Mouse (Mus musculus): ENCODE measurements around the gene Sptbn4. TPM values are rescaled to one million over a fixed set of nuclear protein-coding genes. Genes with fewer than 3 reads are reported as not detected.

Gene Sptbn4
- polyA plus RNA-seq, 1 experiment from 2014 or later, result 0.51 TPM

GRCm38 (mm10) chr7:27384134-27384533 lies 63.4 kb downstream of the Sptbn4 start:
- no peak for TF ChIP-seq CTCF (IDR thresholded peaks at IDR 0.05; ENCODE audit: low read depth)
- H3K27me3 ChIP-seq (ENCODE audit: insufficient read depth, low read length), result 0 out of 2 replicates have a peak, but pooled peaks cover 4% of the 10 kb centered on the region
- H3K36me3 ChIP-seq (ENCODE audit: insufficient read depth), result no peaks in the 10 kb centered on the region
- H3K4me1 ChIP-seq (ENCODE audit: insufficient read depth), result no peaks in the 10 kb centered on the region
- no peaks in the 10 kb centered on the region for H3K9me3 ChIP-seq (ENCODE audit: low read depth, low read length)
- ATAC-seq (ENCODE audit: insufficient read depth) (no peak), DNase-seq (no peak)
- no peak overlapping the region for H3K9ac ChIP-seq
- 74% methylated on average over 5 of the region's 5 CpGs for WGBS
- H3K27ac ChIP-seq (ENCODE audit: low read depth), result no peak overlapping the region
- no peak overlapping the region for H3K4me3 ChIP-seq (ENCODE audit: low read depth, low read length)
- no peak overlapping the region for H3K4me2 ChIP-seq

- ATAC-seq (ENCODE audit: insufficient read depth) (no peak), DNase-seq (no peak)
- H3K9me3 ChIP-seq (ENCODE audit: low read depth, low read length), result no peaks in the 10 kb centered on the region
- 68% methylated on average over 1 of the region's 1 CpGs for WGBS
- no peak overlapping the region for H3K4me2 ChIP-seq
- H3K4me3 ChIP-seq (ENCODE audit: low read depth, low read length), result no peak overlapping the region
- H3K27ac ChIP-seq (ENCODE audit: low read depth), result no peak overlapping the region
- no peaks in the 10 kb centered on the region for H3K36me3 ChIP-seq (ENCODE audit: insufficient read depth)
- no peaks in the 10 kb centered on the region for H3K4me1 ChIP-seq (ENCODE audit: insufficient read depth)
- no peak for TF ChIP-seq CTCF (IDR thresholded peaks at IDR 0.05; ENCODE audit: low read depth)
- 0 out of 2 replicates have a peak, but pooled peaks cover 4% of the 10 kb centered on the region for H3K27me3 ChIP-seq (ENCODE audit: insufficient read depth, low read length)
- H3K9ac ChIP-seq, result no peak overlapping the region
Measured at GRCm38 (mm10) chr7:27383233-27383632, 64.3 kb downstream of the Sptbn4 start.

- WGBS, result 41% methylated on average over 4 of the region's 4 CpGs
- Histone ChIP-seq H3K9ac (no peak overlapping the region), H3K4me3 (ENCODE audit: low read depth, low read length) (no peak overlapping the region), H3K27ac (ENCODE audit: low read depth) (no peak overlapping the region), H3K4me1 (ENCODE audit: insufficient read depth) (no peaks in the 10 kb centered on the region), H3K27me3 (ENCODE audit: insufficient read depth, low read length) (peaks cover 8% of the 10 kb centered on the region), H3K36me3 (ENCODE audit: insufficient read depth) (no peaks in the 10 kb centered on the region), H3K4me2 (no peak overlapping the region), H3K9me3 (ENCODE audit: low read depth, low read length) (no peaks in the 10 kb centered on the region)
- no peak for DNase-seq
- no peak for ATAC-seq (ENCODE audit: insufficient read depth)
- TF ChIP-seq CTCF (IDR thresholded peaks at IDR 0.05; ENCODE audit: low read depth), result no peak
Measured at GRCm38 (mm10) chr7:27381560-27381959, 65.9 kb downstream of the Sptbn4 start.

- 15% methylated on average over 1 of the region's 1 CpGs for WGBS
- Histone ChIP-seq H3K9ac (no peak overlapping the region), H3K27ac (ENCODE audit: low read depth) (no peak overlapping the region), H3K4me2 (no peak overlapping the region), H3K9me3 (ENCODE audit: low read depth, low read length) (no peaks in the 10 kb centered on the region), H3K27me3 (ENCODE audit: insufficient read depth, low read length) (peaks cover 13% of the 10 kb centered on the region), H3K4me1 (ENCODE audit: insufficient read depth) (no peaks in the 10 kb centered on the region), H3K36me3 (ENCODE audit: insufficient read depth) (no peaks in the 10 kb centered on the region), H3K4me3 (ENCODE audit: low read depth, low read length) (no peak overlapping the region)
- ATAC-seq (ENCODE audit: insufficient read depth) (no peak), DNase-seq (no peak)
- no peak for TF ChIP-seq CTCF (IDR thresholded peaks at IDR 0.05; ENCODE audit: low read depth)
Measured at GRCm38 (mm10) chr7:27381009-27381408, 66.5 kb downstream of the Sptbn4 start.

GRCm38 (mm10) chr7:27379836-27380235 lies 67.7 kb downstream of the Sptbn4 start:
- DNase-seq (no peak), ATAC-seq (ENCODE audit: insufficient read depth) (no peak)
- no peaks in the 10 kb centered on the region for H3K36me3 ChIP-seq (ENCODE audit: insufficient read depth)
- H3K4me1 ChIP-seq (ENCODE audit: insufficient read depth), result no peaks in the 10 kb centered on the region
- no peak overlapping the region for H3K27ac ChIP-seq (ENCODE audit: low read depth)
- no peak overlapping the region for H3K4me2 ChIP-seq
- no peaks in the 10 kb centered on the region for H3K9me3 ChIP-seq (ENCODE audit: low read depth, low read length)
- no peak overlapping the region for H3K9ac ChIP-seq
- WGBS, result 88% methylated on average over 6 of the region's 6 CpGs
- H3K4me3 ChIP-seq (ENCODE audit: low read depth, low read length), result no peak overlapping the region
- no peak for TF ChIP-seq CTCF (IDR thresholded peaks at IDR 0.05; ENCODE audit: low read depth)
- peaks cover 24% of the 10 kb centered on the region for H3K27me3 ChIP-seq (ENCODE audit: insufficient read depth, low read length)

- no peak overlapping the region for H3K4me3 ChIP-seq (ENCODE audit: low read depth, low read length)
- ATAC-seq (ENCODE audit: insufficient read depth) (peak; percentile 54; the same call in 1 of the 2 replicates), DNase-seq (peak; percentile 79)
- no peak overlapping the region for H3K9ac ChIP-seq
- H3K36me3 ChIP-seq (ENCODE audit: insufficient read depth), result no peaks in the 10 kb centered on the region
- peaks cover 37% of the 10 kb centered on the region for H3K27me3 ChIP-seq (ENCODE audit: insufficient read depth, low read length)
- no peak overlapping the region for H3K4me2 ChIP-seq
- H3K9me3 ChIP-seq (ENCODE audit: low read depth, low read length), result no peaks in the 10 kb centered on the region
- no peaks in the 10 kb centered on the region for H3K4me1 ChIP-seq (ENCODE audit: insufficient read depth)
- TF ChIP-seq CTCF (IDR thresholded peaks at IDR 0.05; ENCODE audit: low read depth), result peak; percentile 79
- no peak overlapping the region for H3K27ac ChIP-seq (ENCODE audit: low read depth)
- 18% methylated on average over 4 of the region's 4 CpGs for WGBS
Measured at GRCm38 (mm10) chr7:27378431-27378830, 69.1 kb downstream of the Sptbn4 start.

- H3K9me3 ChIP-seq (ENCODE audit: low read depth, low read length), result peaks cover 1% of the 10 kb centered on the region; the same call in 1 of the 2 replicates
- no peak for DNase-seq
- H3K9ac ChIP-seq, result no peak overlapping the region
- no peak overlapping the region for H3K4me3 ChIP-seq (ENCODE audit: low read depth, low read length)
- ATAC-seq (ENCODE audit: insufficient read depth), result no peak
- H3K4me1 ChIP-seq (ENCODE audit: insufficient read depth), result no peaks in the 10 kb centered on the region
- 0 out of 2 replicates have a peak overlapping the region, but pooled peaks have one; percentile 7 for H3K4me2 ChIP-seq
- no peaks in the 10 kb centered on the region for H3K36me3 ChIP-seq (ENCODE audit: insufficient read depth)
- 0% methylated on average over 22 of the region's 22 CpGs for WGBS
- TF ChIP-seq CTCF (IDR thresholded peaks at IDR 0.05; ENCODE audit: low read depth), result no peak
- H3K27ac ChIP-seq (ENCODE audit: low read depth), result no peak overlapping the region
- H3K27me3 ChIP-seq (ENCODE audit: insufficient read depth, low read length), result peaks cover 68% of the 10 kb centered on the region
Measured at GRCm38 (mm10) chr7:27375274-27375673, 72.2 kb downstream of the Sptbn4 start.
